Mouse (Mus musculus) liver, embryonic 13.5 days (tissue): Measurements from ENCODE around the gene Ifna9. TPM values are rescaled to one million over a fixed set of nuclear protein-coding genes. Genes with fewer than 3 reads are reported as not detected.
"Not testable (repeated sequence)": the region's sequence is repeated elsewhere in the genome, so short reads cannot be mapped to it uniquely, and the experiment has no call there.

ENCODE experiments used
- ATAC-seq: fragments of 200-750 bp; cut with Nextera tagmentation; 2 replicates; pipeline ENCODE4 v1.8.0; 2017; ENCODE audit warnings: low read depth, mild to moderate bottlenecking, moderate number of reproducible peaks, moderate library complexity
- DNase-seq: peaks from one replicate; pipeline ENCODE4 v3.0.0; 2022
- H3K27ac ChIP-seq: fragments of 300-500 bp; sonication (generic); 2 replicates; pipeline ENCODE4 v1.5.1; 2015; ENCODE audit warnings: moderate library complexity, mild to moderate bottlenecking, inconsistent platforms
- H3K27me3 ChIP-seq: fragments of 300-500 bp; sonication (generic); 2 replicates; pipeline ENCODE4 v1.6.1; 2015; ENCODE audit warnings: mild to moderate bottlenecking, inconsistent platforms
- H3K36me3 ChIP-seq: fragments of 300-500 bp; sonication (generic); 2 replicates; pipeline ENCODE4 v1.6.1; 2015; ENCODE audit warnings: mild to moderate bottlenecking, inconsistent platforms
- H3K4me1 ChIP-seq: fragments of 300-500 bp; sonication (generic); replicated peaks from 2 replicates; pipeline ENCODE4 v1.6.1; 2015; ENCODE audit warnings: inconsistent platforms
- H3K4me2 ChIP-seq: fragments of 300-500 bp; sonication (generic); 2 replicates; pipeline ENCODE4 v1.6.1; 2015; ENCODE audit warnings: inconsistent platforms, mild to moderate bottlenecking, moderate library complexity
- H3K4me3 ChIP-seq: fragments of 300-500 bp; sonication (generic); replicated peaks from 2 replicates; pipeline ENCODE4 v1.5.1; 2015; ENCODE audit warnings: mild to moderate bottlenecking, inconsistent platforms
- H3K9ac ChIP-seq: fragments of 300-500 bp; sonication (generic); 2 replicates; pipeline ENCODE4 v1.6.1; 2015; ENCODE audit warnings: mild to moderate bottlenecking, inconsistent platforms
- H3K9me3 ChIP-seq: fragments of 300-500 bp; sonication (generic); replicated peaks from 2 replicates; pipeline ENCODE4 v1.6.1; 2016; ENCODE audit warnings: inconsistent platforms
- WGBS: fragments of 180-500 bp; shearing (Covaris S2); methylation state at CpG from one replicate; pipeline ENCODE4 v1.1.7; 2015; ENCODE audit not compliant: insufficient replicate concordance; 5-methylcytosine and 5-hydroxymethylcytosine counted together
- polyA plus RNA-seq: library from polyadenylated mRNA; unstranded; fragments of >200 nt; fragmentation: Nextera tagmentation; extraction: Ambion mirVana; gene quantifications from 2 replicates; pipeline ENCODE4 v1.2.1, GENCODE M21; 2015

Ifna9 gene
- not detected in 2 replicates for polyA plus RNA-seq

- H3K4me2 ChIP-seq: no peak within 1 kb of the TSS
- no peak within 1 kb of the TSS for H3K9ac ChIP-seq
- WGBS: 50% methylated on average over 1 of the region's 1 CpGs
- no peak within 1 kb of the TSS for H3K4me3 ChIP-seq
- H3K9me3 ChIP-seq: no peaks in the 10 kb centered on the region
- H3K4me1 ChIP-seq: no peaks in the 10 kb centered on the region
- H3K27me3 ChIP-seq: no peaks in the 10 kb centered on the region
- no peaks in the 10 kb centered on the region for H3K36me3 ChIP-seq
- H3K27ac ChIP-seq: no peak within 1 kb of the TSS
- DNase-seq (no peak), ATAC-seq (no peak)
Measured at GRCm38 (mm10) chr4:88592285-88592684, at the start of gene Ifna9. Ifna9 (minus strand) TSS chr4:88592385.

GRCm38 (mm10) chr4:88641077-88641831, 49.1 kb upstream of the Ifna9 start:
- H3K27ac ChIP-seq: no peak overlapping the region
- H3K9ac ChIP-seq: no peak overlapping the region
- WGBS: 18% methylated on average over 11 of the region's 11 CpGs
- no peaks in the 10 kb centered on the region for H3K27me3 ChIP-seq
- peak overlapping the region; percentile 55 for H3K4me2 ChIP-seq
- no peaks in the 10 kb centered on the region for H3K4me1 ChIP-seq
- peak; percentile 49 for DNase-seq
- ATAC-seq: peak; percentile 87
- no peaks in the 10 kb centered on the region for H3K36me3 ChIP-seq
- no peaks in the 10 kb centered on the region for H3K9me3 ChIP-seq
- H3K4me3 ChIP-seq: peak overlapping the region; percentile 47

- H3K4me3 ChIP-seq: peak overlapping the region; percentile 47
- WGBS: 45% methylated on average over 8 of the region's 8 CpGs
- no peak overlapping the region for H3K27ac ChIP-seq
- no peak overlapping the region for H3K9ac ChIP-seq
- ATAC-seq: no peak
- H3K27me3 ChIP-seq: no peaks in the 10 kb centered on the region
- no peaks in the 10 kb centered on the region for H3K36me3 ChIP-seq
- peak overlapping the region; percentile 55 for H3K4me2 ChIP-seq
- no peak for DNase-seq
- no peaks in the 10 kb centered on the region for H3K4me1 ChIP-seq
- no peaks in the 10 kb centered on the region for H3K9me3 ChIP-seq
Measured at GRCm38 (mm10) chr4:88640704-88641076, 48.5 kb upstream of the Ifna9 start.

GRCm38 (mm10) chr4:88634311-88634710, 42.1 kb upstream of the Ifna9 start, which contains the start of gene C87499:
C87499 (minus strand) TSS chr4:88634411.
- 73% methylated on average over 4 of the region's 4 CpGs for WGBS
- H3K4me3 ChIP-seq: no peak within 1 kb of the TSS

GRCm38 (mm10) chr4:88603276-88603675, 11.1 kb upstream of the Ifna9 start, which contains the start of gene Ifna12:
Ifna12 (minus strand) TSS chr4:88603376.
- Histone ChIP-seq H3K9ac (no peak within 1 kb of the TSS), H3K4me3 (no peak within 1 kb of the TSS), H3K27me3 (no peaks in the 10 kb centered on the region), H3K36me3 (no peaks in the 10 kb centered on the region), H3K9me3 (no peaks in the 10 kb centered on the region), H3K4me1 (no peaks in the 10 kb centered on the region), H3K4me2 (no peak within 1 kb of the TSS), H3K27ac (no peak within 1 kb of the TSS)
- ATAC-seq (no peak), DNase-seq (no peak)

More at GRCm38 (mm10) chr4:88634311-88634710, 42.1 kb upstream of the Ifna9 start, which contains the start of gene C87499:
- H3K9me3 ChIP-seq: no peaks in the 10 kb centered on the region
- no peak within 1 kb of the TSS for H3K27ac ChIP-seq
- H3K4me2 ChIP-seq: no peak within 1 kb of the TSS
- no peaks in the 10 kb centered on the region for H3K27me3 ChIP-seq
- H3K9ac ChIP-seq: no peak within 1 kb of the TSS
- H3K4me1 ChIP-seq: no peaks in the 10 kb centered on the region
- ATAC-seq: no peak
- H3K36me3 ChIP-seq: no peaks in the 10 kb centered on the region
- no peak for DNase-seq

- Histone ChIP-seq H3K9me3 (no peaks in the 10 kb centered on the region), H3K27ac (no peak within 1 kb of the TSS), H3K9ac (no peak within 1 kb of the TSS), H3K4me3 (no peak within 1 kb of the TSS), H3K36me3 (no peaks in the 10 kb centered on the region), H3K4me2 (no peak within 1 kb of the TSS), H3K27me3 (no peaks in the 10 kb centered on the region), H3K4me1 (no peaks in the 10 kb centered on the region)
- no peak for ATAC-seq
- WGBS: 60% methylated on average over 1 of the region's 1 CpGs
- DNase-seq: no peak
Measured at GRCm38 (mm10) chr4:88571698-88572097, 20.5 kb downstream of the Ifna9 start, which contains the start of gene Ifna14. Ifna14 (minus strand) TSS chr4:88571798.

GRCm38 (mm10) chr4:88561791-88562190, 30.4 kb downstream of the Ifna9 start:
- Histone ChIP-seq H3K9ac (no peak overlapping the region), H3K27me3 (no peaks in the 10 kb centered on the region), H3K4me2 (no peak overlapping the region), H3K9me3 (no peaks in the 10 kb centered on the region), H3K27ac (no peak overlapping the region), H3K36me3 (no peaks in the 10 kb centered on the region), H3K4me1 (no peaks in the 10 kb centered on the region), H3K4me3 (no peak overlapping the region)
- DNase-seq (no peak), ATAC-seq (no peak)
- 75% methylated on average over 1 of the region's 1 CpGs for WGBS

GRCm38 (mm10) chr4:88558145-88558544, 34.0 kb downstream of the Ifna9 start, which contains the start of gene Ifna15:
Ifna15 (minus strand) TSS chr4:88558245.
- not testable (repeated sequence) for H3K9me3 ChIP-seq, ATAC-seq, DNase-seq, H3K9ac ChIP-seq, H3K4me1 ChIP-seq, H3K4me2 ChIP-seq, H3K4me3 ChIP-seq, H3K27ac ChIP-seq, H3K36me3 ChIP-seq, H3K27me3 ChIP-seq

GRCm38 (mm10) chr4:88550161-88550945, 41.8 kb downstream of the Ifna9 start:
- Histone ChIP-seq H3K27ac (no peak overlapping the region), H3K4me3 (peak overlapping the region; percentile 62), H3K9ac (peak overlapping the region; percentile 68), H3K36me3 (no peaks in the 10 kb centered on the region), H3K4me1 (peaks cover 7% of the 10 kb centered on the region), H3K27me3 (0 out of 2 replicates have a peak, but pooled peaks cover 4% of the 10 kb centered on the region), H3K4me2 (peak overlapping the region; percentile 78), H3K9me3 (no peaks in the 10 kb centered on the region)
- DNase-seq (peak; percentile 77), ATAC-seq (peak; percentile 96)
- 21% methylated on average over 22 of the region's 22 CpGs for WGBS

GRCm38 (mm10) chr4:88547986-88548385, 44.2 kb downstream of the Ifna9 start:
- H3K27me3 ChIP-seq: 0 out of 2 replicates have a peak, but pooled peaks cover 4% of the 10 kb centered on the region
- H3K9ac ChIP-seq: no peak overlapping the region
- no peaks in the 10 kb centered on the region for H3K9me3 ChIP-seq
- no peak for ATAC-seq
- no peak overlapping the region for H3K4me2 ChIP-seq
- no peak overlapping the region for H3K4me3 ChIP-seq
- no peak overlapping the region for H3K27ac ChIP-seq
- peaks cover 7% of the 10 kb centered on the region for H3K4me1 ChIP-seq
- DNase-seq: no peak
- no peaks in the 10 kb centered on the region for H3K36me3 ChIP-seq
- 39% methylated on average over 1 of the region's 1 CpGs for WGBS

GRCm38 (mm10) chr4:88543649-88544234, 48.4 kb downstream of the Ifna9 start:
- ATAC-seq: peak; percentile 51; the same call in 1 of the 2 replicates
- Histone ChIP-seq H3K4me2 (no peak overlapping the region), H3K9me3 (no peaks in the 10 kb centered on the region), H3K4me3 (no peak overlapping the region), H3K36me3 (no peaks in the 10 kb centered on the region), H3K27ac (no peak overlapping the region), H3K4me1 (no peaks in the 10 kb centered on the region), H3K27me3 (0 out of 2 replicates have a peak, but pooled peaks cover 4% of the 10 kb centered on the region), H3K9ac (no peak overlapping the region)
- WGBS: 43% methylated on average over 2 of the region's 2 CpGs
- peak; percentile 3 for DNase-seq
